Mouse (Mus musculus) heart, postnatal 0 days (tissue): ENCODE data around the gene Rad9b.

Experiments
- CTCF ChIP-seq: IDR thresholded peaks from 2 replicates; pipeline ENCODE4 v1.5.1; 2016; ENCODE audit warnings: antibody characterized with exemption, control low read depth, low read depth
- EP300 ChIP-seq: IDR thresholded peaks from 2 replicates; pipeline ENCODE4 v1.6.1; 2016; ENCODE audit warnings: antibody characterized with exemption, low read depth

DNA sequence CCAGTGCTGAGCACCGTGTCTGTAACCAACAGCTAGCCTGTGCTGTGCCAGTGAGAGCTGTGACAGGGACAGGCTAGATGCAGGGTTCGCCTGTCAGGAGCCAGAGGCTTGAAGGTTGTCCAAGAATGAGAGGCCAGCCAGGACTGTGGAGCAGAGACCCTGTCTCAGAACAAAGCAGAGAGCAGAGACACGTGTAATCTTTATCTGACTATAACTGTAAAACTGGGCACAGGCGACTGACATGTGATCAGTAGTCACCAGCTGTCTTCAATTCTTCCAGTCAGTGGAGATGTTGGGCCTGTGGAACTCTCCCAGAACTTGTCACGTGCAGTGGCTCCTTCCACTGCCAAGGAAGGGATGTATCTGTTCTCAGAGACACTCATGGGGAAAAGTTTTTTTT is 48.7 kb upstream of the Rad9b start:
- TF ChIP-seq EP300, result peak; percentile 95
- TF ChIP-seq CTCF, result no peak
